Mouse (Mus musculus): Measurements from ENCODE around the gene Cybrd1.

Cybrd1 gene

DNA sequence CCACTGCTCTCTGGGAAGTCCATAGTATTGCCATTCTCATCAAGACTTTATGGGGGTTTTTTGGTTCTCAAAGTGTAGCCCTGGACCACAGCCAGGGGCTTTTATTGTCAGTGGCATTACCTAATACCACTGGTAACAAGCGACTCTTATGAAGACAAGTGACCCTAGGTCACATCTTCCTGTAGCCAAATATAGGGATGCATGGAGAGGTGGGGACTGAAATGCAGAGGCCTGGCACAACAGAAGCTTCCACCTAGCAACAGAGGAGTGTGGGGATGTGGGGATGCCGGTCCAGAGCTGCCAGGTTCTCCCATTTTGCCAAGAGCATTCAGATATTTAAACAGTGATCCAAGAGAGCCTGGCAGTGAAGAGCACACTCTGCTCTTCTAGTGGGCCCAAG is 5.9 kb downstream of the Cybrd1 start:
- DNase-seq (ENCODE audit: low read depth): no peak

DNA sequence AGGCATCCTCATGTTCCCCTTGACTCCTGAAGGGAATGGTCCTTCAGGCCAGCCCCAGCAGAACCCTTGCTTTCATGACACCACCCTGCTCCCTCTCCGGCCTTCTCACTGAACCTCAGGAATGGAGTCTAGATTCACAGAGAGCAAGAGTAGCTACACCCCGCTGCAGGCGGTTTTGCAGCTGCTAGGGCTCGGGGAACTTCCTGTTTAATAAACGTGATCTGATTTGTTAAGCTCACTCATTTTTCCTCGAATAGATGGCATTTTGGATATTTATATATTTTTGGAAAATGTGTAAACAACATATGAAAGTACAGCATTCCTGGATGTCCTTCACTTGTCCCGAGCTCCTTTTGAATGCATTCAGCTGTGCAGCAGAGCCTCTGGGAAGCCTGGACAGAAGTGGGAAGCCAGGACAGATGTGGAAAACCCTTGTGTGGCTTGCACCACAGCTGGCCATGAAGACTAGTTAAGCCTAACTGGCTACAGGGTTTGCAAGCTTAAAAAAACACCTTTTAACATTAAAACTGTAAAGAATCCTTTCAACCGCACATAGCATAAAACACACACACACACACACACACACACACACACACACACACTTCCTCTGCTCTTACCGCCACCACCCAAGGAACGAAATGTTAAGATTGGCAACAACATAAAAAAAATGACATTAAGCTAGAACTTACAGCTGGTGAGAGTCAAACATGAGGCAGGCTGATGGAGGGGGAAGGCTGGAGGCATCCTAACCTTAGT is 10.2 kb downstream of the Cybrd1 start:
- DNase-seq (ENCODE audit: low read depth): peak; percentile 76

- no peak for DNase-seq (ENCODE audit: low read depth)
These were observed 12.6 kb downstream of the Cybrd1 start for GRCm38 (mm10) chr2:71130366-71130765.

GRCm38 (mm10) chr2:71131866-71132496 is 14.3 kb downstream of the Cybrd1 start:
- peak; percentile 24 for DNase-seq (ENCODE audit: low read depth)

DNA sequence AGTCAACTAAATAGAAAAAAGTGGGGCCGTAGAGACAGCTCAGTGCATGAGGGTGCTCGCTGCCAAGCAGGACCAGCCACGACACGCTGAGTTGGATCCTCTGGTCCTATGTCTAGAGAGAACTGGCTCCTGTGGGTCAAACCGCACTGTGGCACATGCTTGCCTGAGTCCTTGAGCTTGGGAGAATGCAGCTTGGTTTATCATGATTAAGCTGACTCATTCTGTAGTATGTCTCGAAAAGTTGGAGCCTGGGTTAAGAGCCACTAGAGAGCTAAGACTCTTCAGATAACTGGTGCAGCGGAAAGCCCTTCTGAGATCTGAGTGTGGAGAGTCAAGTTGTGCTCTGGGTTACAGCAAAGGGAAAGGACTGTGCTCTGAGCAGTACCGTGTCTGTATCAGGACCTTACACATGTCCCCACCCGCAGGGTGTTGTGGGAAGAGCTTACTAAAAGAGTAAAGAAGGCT is 16.4 kb downstream of the Cybrd1 start:
- DNase-seq (ENCODE audit: low read depth): no peak

- DNase-seq (ENCODE audit: low read depth): no peak
These were observed 17.1 kb downstream of the Cybrd1 start for GRCm38 (mm10) chr2:71134836-71135235.

GRCm38 (mm10) chr2:71140622-71141021 is 22.9 kb downstream of the Cybrd1 start:
- no peak for DNase-seq (ENCODE audit: low read depth)

DNA sequence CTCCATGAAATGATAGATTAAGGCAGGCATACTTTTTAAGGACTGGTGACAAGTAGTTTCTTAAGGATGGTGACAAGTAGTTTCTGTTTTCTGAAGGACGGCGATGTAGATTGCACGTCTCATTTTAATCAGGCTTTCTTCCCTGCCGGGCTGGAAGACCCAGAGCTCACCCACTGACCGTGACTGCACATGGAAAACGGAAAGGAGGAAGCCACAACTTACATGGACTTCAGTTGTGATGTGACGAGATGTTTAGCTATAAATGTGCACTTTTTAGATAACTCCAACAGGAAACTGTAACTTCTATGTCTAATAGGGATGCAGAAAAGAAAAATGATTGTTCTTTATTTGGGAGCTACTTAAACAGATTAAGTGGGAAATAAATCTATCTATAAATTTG is 24.7 kb downstream of the Cybrd1 start:
- DNase-seq (ENCODE audit: low read depth): no peak

DNA sequence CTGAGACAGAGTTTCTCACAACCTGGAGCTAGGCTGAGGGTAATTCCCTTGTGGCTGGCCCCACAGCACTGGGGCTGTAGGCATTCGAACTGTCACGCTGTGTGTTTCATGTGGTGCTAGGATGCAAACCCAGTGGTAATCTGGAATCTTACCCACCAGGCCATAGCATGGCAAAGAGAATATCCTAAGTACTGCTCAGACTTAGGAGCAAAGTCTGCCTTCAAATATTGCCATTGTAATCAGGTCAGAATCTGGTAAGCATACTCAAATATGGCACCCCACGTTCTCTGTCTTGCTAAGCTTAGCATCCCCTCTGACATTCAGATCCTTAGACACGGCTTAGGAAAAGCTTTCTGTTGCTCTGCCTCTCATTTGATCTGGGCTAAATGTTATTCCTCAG is 28.1 kb downstream of the Cybrd1 start:
- DNase-seq (ENCODE audit: low read depth): no peak

DNA sequence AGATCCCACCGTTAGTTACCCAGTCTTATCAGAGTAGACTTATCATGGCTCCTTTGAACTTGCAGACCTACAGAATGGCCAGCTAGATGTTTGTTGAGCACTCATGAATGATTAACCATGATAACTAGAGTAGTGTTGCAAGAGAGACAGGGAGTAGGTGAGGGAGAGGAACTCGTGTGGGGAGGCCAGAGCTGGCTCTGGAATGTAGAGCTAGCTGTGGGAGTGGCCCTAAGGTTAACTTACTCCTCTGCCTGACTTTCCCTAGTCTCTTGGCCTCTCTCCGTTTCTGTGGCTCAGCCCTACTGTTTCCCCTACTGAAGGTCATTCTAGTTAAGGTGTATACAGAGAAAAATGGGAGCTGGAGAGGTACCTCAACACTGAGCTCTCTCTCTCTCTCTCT is 28.5 kb downstream of the Cybrd1 start:
- DNase-seq (ENCODE audit: low read depth): no peak

DNA sequence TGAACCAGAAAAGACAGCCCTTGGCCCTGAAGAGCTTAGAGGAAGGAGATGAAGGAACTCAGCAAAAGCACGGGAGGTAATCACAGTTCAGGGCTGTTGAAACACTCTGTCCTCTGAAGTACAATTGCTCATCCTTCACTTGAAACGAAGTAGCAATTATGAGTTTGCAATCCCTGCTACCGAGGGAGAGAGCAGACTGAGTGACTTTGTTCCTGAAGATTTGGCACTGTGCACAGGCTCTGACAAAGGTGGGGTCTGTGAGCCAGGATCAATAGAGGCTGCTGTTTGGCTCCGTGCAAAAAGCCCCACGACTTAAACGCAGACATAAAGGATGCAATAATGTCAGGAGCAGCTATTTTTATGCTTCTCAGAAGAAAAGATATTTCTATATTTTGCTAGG is 30.1 kb downstream of the Cybrd1 start:
- no peak for DNase-seq (ENCODE audit: low read depth)

GRCm38 (mm10) chr2:71152170-71152569 is 34.4 kb downstream of the Cybrd1 start:
- DNase-seq (ENCODE audit: low read depth): no peak

DNA sequence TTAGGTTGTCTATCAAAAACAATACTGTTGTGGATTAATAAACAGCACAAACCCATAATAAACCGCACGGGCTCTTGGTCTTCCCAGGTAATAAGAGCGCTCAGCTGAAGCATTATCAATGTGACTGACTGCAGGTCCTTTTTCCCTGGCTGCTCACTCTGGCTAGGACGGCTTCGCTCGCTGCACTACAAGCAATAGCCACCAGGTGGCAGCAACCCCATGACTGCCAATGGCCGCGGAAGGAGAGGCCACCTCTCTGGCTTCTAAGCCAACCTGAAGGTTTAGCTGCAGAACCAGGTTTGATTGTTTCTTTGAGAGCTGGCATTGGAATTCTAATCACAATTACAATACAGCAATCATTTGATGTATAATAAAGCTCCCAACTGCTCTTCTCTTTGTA is 37.8 kb downstream of the Cybrd1 start:
- DNase-seq (ENCODE audit: low read depth): peak; percentile 82

DNA sequence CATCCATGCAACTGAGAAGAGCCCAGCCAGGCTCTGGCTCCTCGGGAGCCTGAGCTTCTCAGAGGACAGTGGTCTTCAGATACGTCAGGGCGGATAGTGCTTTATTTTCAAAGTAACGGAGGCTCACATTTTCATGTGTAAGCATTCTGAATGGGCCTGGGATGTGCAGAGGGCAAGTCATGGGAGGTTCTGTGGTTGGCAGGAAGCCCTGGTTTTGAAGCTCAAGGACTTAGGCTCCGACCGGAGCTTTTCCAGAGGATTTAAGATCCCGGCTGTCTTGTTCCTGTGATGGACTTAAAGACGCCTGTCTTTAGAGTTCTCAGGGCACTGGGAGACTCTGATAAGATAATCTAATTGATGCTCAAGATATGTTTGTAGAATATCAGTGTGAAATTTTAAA is 38.7 kb downstream of the Cybrd1 start:
- no peak for DNase-seq (ENCODE audit: low read depth)

- DNase-seq (ENCODE audit: low read depth): no peak
These were observed 40.2 kb downstream of the Cybrd1 start for GRCm38 (mm10) chr2:71157881-71158280.

- DNase-seq (ENCODE audit: low read depth): no peak
These were observed 42.0 kb downstream of the Cybrd1 start for GRCm38 (mm10) chr2:71159576-71160306.

DNA sequence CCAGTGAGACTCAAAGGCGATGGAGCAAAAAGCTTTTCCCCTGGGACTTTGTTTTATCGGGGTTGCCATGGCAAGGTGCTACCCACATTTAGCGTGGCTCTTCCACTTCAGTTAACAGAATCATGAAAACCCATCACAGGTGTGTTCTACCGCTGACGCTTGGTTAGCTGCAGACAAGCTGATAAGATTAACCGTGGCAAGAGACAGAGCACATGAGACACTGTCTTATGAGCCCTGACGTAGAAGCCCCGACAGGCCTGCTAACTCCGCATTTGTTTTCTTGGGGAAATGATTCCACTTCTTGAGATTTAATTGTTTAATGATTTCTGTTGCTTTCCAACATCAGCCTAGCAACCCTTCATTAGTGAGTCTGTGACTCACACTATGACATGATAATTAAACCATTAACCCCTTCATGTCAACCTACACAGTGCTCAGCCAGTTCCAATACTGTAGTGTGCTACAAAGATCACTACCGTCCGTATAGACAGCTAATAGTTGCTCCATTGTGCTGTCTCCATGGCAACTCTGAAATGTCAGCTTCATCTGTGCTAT is 42.7 kb downstream of the Cybrd1 start:
- no peak for DNase-seq (ENCODE audit: low read depth)

DNA sequence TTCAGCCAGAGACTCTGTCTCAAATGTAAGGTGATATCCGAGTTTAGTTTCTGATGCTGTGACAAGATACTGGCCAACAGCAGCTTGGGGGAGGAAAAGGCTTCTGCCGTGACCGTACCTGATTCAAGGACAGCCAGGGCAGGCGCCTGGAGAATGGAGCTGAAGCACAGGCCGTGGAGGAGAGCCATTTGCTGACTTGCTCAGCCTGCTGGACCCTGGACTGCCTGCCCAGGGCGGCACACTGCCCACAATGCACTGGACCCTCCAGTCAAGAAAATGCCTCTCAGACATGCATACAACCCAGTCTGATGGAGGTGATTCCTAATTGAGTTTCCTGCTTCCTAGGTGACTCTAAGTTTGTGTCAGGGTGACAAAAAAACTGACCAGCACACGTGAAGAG is 43.8 kb downstream of the Cybrd1 start:
- DNase-seq (ENCODE audit: low read depth): no peak

- DNase-seq (ENCODE audit: low read depth): no peak
These were observed 45.3 kb downstream of the Cybrd1 start for GRCm38 (mm10) chr2:71162831-71163621.

- no peak for DNase-seq (ENCODE audit: low read depth)
These were observed 49.5 kb downstream of the Cybrd1 start for GRCm38 (mm10) chr2:71167211-71167610.

DNA sequence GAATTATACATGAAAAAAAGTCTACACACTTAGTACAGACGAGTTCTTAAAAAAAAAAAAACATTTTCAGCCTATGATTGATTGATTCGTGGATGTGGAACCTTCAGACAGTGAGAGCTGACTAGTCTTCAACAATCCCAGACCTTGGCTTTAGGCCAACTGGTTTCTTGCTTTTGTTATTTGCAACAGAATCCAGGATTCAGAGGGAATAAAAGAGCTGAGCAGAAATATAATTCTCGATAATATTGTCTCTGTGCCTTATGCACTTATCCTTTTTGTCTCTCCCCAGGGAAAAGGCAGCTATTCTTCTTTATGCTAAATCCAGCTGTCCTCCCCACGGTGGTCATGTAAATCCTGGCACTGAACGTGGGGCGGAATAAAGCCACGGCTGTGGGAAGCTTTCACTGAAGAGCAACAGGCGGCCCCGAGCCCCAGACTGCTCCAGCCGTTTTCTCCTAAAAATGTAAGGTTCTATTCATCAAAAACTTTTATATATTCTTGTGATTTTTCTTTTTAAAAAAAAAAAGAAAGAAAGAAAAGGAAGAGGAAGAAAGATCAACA is 50.8 kb downstream of the Cybrd1 start:
- no peak for DNase-seq (ENCODE audit: low read depth)

GRCm38 (mm10) chr2:71173031-71173430 is 55.3 kb downstream of the Cybrd1 start:
- DNase-seq (ENCODE audit: low read depth): no peak
